Mouse (Mus musculus) limb, embryonic 14.5 days (tissue): ENCODE data around the gene Bhlhe41. TPM values are rescaled to one million over a fixed set of nuclear protein-coding genes. Genes with fewer than 3 reads are reported as not detected.

Experiments
- ATAC-seq: fragments of 200-750 bp; cut with Nextera tagmentation; 2 replicates; pipeline ENCODE4 v1.8.0; 2017; ENCODE audit warnings: low read depth, moderate number of reproducible peaks, moderate TSS enrichment; ENCODE audit not compliant: low FRiP score
- DNase-seq: peaks from one replicate; pipeline ENCODE4 v3.0.0-alpha.2; 2015; ENCODE audit warnings: low spot score
- H3K27ac ChIP-seq: fragments of 300-500 bp; sonication (generic); replicated peaks from 2 replicates; pipeline ENCODE4 v1.5.1; 2014; ENCODE audit warnings: low read depth, mild to moderate bottlenecking, low read length, moderate library complexity, mixed read lengths
- H3K27me3 ChIP-seq: fragments of 300-500 bp; sonication (generic); 2 replicates; pipeline ENCODE4 v1.6.1; 2014; ENCODE audit warnings: low read length, mixed read lengths; ENCODE audit not compliant: control insufficient read depth, insufficient read depth
- H3K36me3 ChIP-seq: fragments of 300-500 bp; sonication (generic); 2 replicates; pipeline ENCODE4 v1.6.1; 2014; ENCODE audit warnings: mild to moderate bottlenecking, low read length, moderate library complexity, mixed read lengths; ENCODE audit not compliant: control insufficient read depth, insufficient read depth
- H3K4me1 ChIP-seq: fragments of 300-500 bp; sonication (generic); 2 replicates; pipeline ENCODE4 v1.6.1; 2014; ENCODE audit warnings: antibody characterized with exemption, low read length, mixed read lengths; ENCODE audit not compliant: control insufficient read depth, insufficient read depth
- H3K4me2 ChIP-seq: fragments of 300-500 bp; sonication (generic); replicated peaks from 2 replicates; pipeline ENCODE4 v1.6.1; 2014; ENCODE audit warnings: low read depth, mild to moderate bottlenecking, low read length, moderate library complexity; ENCODE audit not compliant: severe bottlenecking
- H3K4me3 ChIP-seq: fragments of 300-500 bp; sonication (generic); replicated peaks from 2 replicates; pipeline ENCODE4 v1.5.1; 2014; ENCODE audit warnings: low read length
- H3K9ac ChIP-seq: fragments of 300-500 bp; sonication (generic); 2 replicates; pipeline ENCODE4 v1.6.1; 2014; ENCODE audit warnings: mild to moderate bottlenecking, low read depth, low read length, moderate library complexity; ENCODE audit not compliant: severe bottlenecking
- H3K9me3 ChIP-seq: fragments of 300-500 bp; sonication (generic); 2 replicates; pipeline ENCODE4 v1.6.1; 2016; ENCODE audit warnings: low read length; ENCODE audit not compliant: control insufficient read depth
- POLR2A ChIP-seq: fragments of 200-500 bp; IDR thresholded peaks from 2 replicates; pipeline ENCODE4 v1.8.0; 2012; ENCODE audit warnings: inconsistent platforms, mild to moderate bottlenecking, moderate library complexity, borderline replicate concordance; ENCODE audit not compliant: insufficient read depth, insufficient read length; ENCODE audit errors: extremely low read depth
- WGBS: fragments of 180-500 bp; shearing (Covaris S2); extraction: QIAGEN DNeasy Blood & Tissue Kit; methylation state at CpG from one replicate; pipeline ENCODE4 v1.1.7; 2014; 5-methylcytosine and 5-hydroxymethylcytosine counted together
- polyA plus RNA-seq, 2 experiments: library from polyadenylated mRNA; depleted of rRNA in 1 of 2; stranded (reverse) in 1 of 2; unstranded in 1 of 2; fragments of >200 nt; fragmentation: Nextera tagmentation in 1 of 2; extraction: Ambion mirVana in 1 of 2; gene quantifications; 2 replicates each; pipeline versions ENCODE4 v1.2.1 to v1.2.3; 2012 to 2014

Bhlhe41 gene
- polyA plus RNA-seq, 2 experiments, result 2.0 to 2.8 TPM

DNA sequence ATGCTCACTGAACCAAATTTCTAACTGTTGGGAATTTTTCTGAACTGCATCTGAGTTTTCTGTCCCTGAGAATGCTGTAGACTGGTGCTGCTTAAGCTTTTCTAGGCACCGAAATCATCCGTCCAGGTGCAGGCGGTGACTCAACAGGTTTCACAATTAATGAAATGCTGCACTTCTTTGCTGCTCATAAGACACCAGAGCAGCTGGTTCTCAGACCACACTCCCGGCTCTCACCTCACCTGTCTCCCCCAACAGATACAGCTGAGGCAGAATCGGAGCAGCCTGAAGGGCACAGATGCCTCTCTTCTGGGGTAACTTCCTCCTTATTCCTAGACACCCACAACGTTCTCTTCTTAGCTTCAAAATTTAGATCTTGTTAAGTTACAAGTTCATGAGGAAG is 18.4 kb downstream of the Bhlhe41 start:
- Histone ChIP-seq H3K4me3 (no peak overlapping the region), H3K27ac (no peak overlapping the region), H3K9me3 (no peaks in the 10 kb centered on the region), H3K4me1 (no peaks in the 10 kb centered on the region), H3K36me3 (no peaks in the 10 kb centered on the region), H3K27me3 (no peaks in the 10 kb centered on the region), H3K9ac (no peak overlapping the region), H3K4me2 (no peak overlapping the region)
- 81% methylated on average over 6 of the region's 6 CpGs for WGBS
- TF ChIP-seq POLR2A, result no peak
- DNase-seq (no peak), ATAC-seq (no peak)

GRCm38 (mm10) chr6:145846076-145846475 is 19.3 kb downstream of the Bhlhe41 start:
- no peaks in the 10 kb centered on the region for H3K4me1 ChIP-seq
- no peak overlapping the region for H3K9ac ChIP-seq
- no peak for TF ChIP-seq POLR2A
- 90% methylated on average over 1 of the region's 1 CpGs for WGBS
- no peaks in the 10 kb centered on the region for H3K27me3 ChIP-seq
- no peak overlapping the region for H3K4me2 ChIP-seq
- H3K36me3 ChIP-seq, result no peaks in the 10 kb centered on the region
- no peaks in the 10 kb centered on the region for H3K9me3 ChIP-seq
- no peak overlapping the region for H3K27ac ChIP-seq
- H3K4me3 ChIP-seq, result no peak overlapping the region
- no peak for ATAC-seq
- DNase-seq, result no peak

DNA sequence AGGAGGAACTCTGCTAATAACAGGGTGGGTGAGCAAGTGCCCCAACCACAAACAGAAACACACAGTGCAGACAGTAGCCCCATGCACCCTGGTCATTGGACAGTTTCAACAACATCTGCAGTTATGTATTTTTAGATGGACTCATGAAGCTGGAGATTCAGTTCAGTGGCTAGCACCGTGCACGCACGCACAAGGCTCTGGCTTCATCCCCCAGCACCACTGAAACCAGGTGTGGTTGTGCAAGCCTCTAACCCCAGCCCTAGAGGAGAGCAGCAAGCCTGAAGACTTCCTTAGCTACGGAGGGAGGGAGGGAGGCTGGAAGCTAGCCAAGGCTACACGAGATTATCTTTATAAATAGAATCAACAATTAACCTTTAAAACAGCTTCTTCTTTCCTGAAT is 19.7 kb downstream of the Bhlhe41 start:
- no peaks in the 10 kb centered on the region for H3K27me3 ChIP-seq
- H3K9me3 ChIP-seq, result no peaks in the 10 kb centered on the region
- H3K27ac ChIP-seq, result no peak overlapping the region
- H3K4me1 ChIP-seq, result no peaks in the 10 kb centered on the region
- H3K4me2 ChIP-seq, result no peak overlapping the region
- no peaks in the 10 kb centered on the region for H3K36me3 ChIP-seq
- DNase-seq (no peak), ATAC-seq (no peak)
- H3K4me3 ChIP-seq, result no peak overlapping the region
- no peak overlapping the region for H3K9ac ChIP-seq
- 60% methylated on average over 5 of the region's 5 CpGs for WGBS
- TF ChIP-seq POLR2A, result no peak

DNA sequence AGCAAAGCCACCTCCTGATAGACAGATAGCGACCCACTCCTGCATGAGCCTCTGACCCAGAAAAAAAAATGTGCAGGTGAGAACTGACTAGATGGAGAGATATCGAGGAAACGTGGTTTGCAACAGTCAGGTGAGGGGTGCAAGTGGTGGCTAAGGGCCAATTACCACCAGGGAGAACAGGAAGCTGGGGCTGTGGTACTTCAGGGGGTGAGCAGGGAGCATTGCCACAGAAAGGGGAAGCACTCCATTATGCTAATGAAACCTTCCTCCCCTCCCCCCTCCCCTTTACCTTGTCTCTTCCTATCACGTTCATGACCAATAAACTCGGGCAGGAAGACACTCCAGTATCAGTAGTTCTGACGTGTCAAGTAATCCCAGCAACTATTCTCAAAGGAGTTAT is 30.0 kb downstream of the Bhlhe41 start:
- Histone ChIP-seq H3K27ac (no peak overlapping the region), H3K9me3 (no peaks in the 10 kb centered on the region), H3K4me2 (no peak overlapping the region), H3K27me3 (no peaks in the 10 kb centered on the region), H3K9ac (no peak overlapping the region), H3K4me1 (no peaks in the 10 kb centered on the region), H3K4me3 (no peak overlapping the region), H3K36me3 (no peaks in the 10 kb centered on the region)
- no peak for DNase-seq
- WGBS, result 59% methylated on average over 6 of the region's 6 CpGs
- ATAC-seq, result no peak
- no peak for TF ChIP-seq POLR2A

DNA sequence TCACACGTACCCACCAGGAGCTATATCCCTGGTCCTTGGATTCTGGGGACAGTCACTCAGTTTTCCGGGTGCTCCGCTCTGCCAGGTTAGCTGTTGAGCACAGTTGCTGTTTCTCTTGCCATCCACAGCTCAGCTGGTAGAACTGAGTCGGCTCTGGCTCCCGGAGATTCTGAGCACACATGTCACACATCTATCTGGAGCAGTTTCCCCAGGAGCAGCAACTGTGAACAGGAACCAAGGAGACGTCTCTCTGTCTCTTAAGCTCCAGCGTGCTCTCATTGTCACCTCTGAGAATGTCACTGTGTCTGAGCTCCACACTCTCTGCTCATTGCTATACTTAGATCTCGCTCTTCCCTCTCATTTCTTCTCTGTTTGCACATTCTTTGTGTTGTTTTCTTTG is 32.4 kb downstream of the Bhlhe41 start:
- no peaks in the 10 kb centered on the region for H3K4me1 ChIP-seq
- 79% methylated on average over 8 of the region's 8 CpGs for WGBS
- DNase-seq (no peak), ATAC-seq (no peak)
- no peak overlapping the region for H3K9ac ChIP-seq
- no peaks in the 10 kb centered on the region for H3K9me3 ChIP-seq
- H3K27ac ChIP-seq, result no peak overlapping the region
- H3K36me3 ChIP-seq, result no peaks in the 10 kb centered on the region
- no peak for TF ChIP-seq POLR2A
- H3K27me3 ChIP-seq, result no peaks in the 10 kb centered on the region
- H3K4me2 ChIP-seq, result no peak overlapping the region
- H3K4me3 ChIP-seq, result no peak overlapping the region

- Histone ChIP-seq H3K4me2 (no peak overlapping the region), H3K9ac (no peak overlapping the region), H3K27ac (no peak overlapping the region), H3K4me3 (no peak overlapping the region), H3K9me3 (no peaks in the 10 kb centered on the region), H3K4me1 (no peaks in the 10 kb centered on the region), H3K36me3 (no peaks in the 10 kb centered on the region), H3K27me3 (no peaks in the 10 kb centered on the region)
- TF ChIP-seq POLR2A, result no peak
- no peak for DNase-seq
- 72% methylated on average over 9 of the region's 9 CpGs for WGBS
- ATAC-seq, result no peak
Observed at GRCm38 (mm10) chr6:145830617-145831016, 34.7 kb downstream of the Bhlhe41 start.
